Mouse (Mus musculus) myocyte (in vitro differentiated cells): ENCODE results near the gene Adam12.

Source experiments
- CEBPB ChIP-seq: IDR thresholded peaks from 2 replicates; pipeline ENCODE4 v1.6.1; 2011; ENCODE audit warnings: mild to moderate bottlenecking, moderate library complexity; ENCODE audit not compliant: poor library complexity, insufficient read depth, severe bottlenecking
- E2F4 ChIP-seq: IDR thresholded peaks from one replicate; pipeline ENCODE4 v1.6.1; 2011; ENCODE audit warnings: mild to moderate bottlenecking, control low read depth, moderate library complexity; ENCODE audit not compliant: insufficient read depth
- MAX ChIP-seq: IDR thresholded peaks from one replicate; pipeline ENCODE4 v1.6.1; 2011; ENCODE audit warnings: low read depth, mild to moderate bottlenecking, control low read depth
- MYOD1 ChIP-seq, 3 experiments: IDR thresholded peaks; one replicate each; pipeline ENCODE4 v1.6.1; 2011; ENCODE audit warnings: control low read depth in 2 of 3, low read depth in 2 of 3, mild to moderate bottlenecking in 2 of 3, moderate library complexity in 1 of 3; ENCODE audit not compliant: insufficient read length in 2 of 3, control insufficient read depth in 1 of 3
- MYOG ChIP-seq, 3 experiments: IDR thresholded peaks; one replicate each; pipeline ENCODE4 v1.6.1; 2011; ENCODE audit warnings: control low read depth in 2 of 3, low read depth in 2 of 3, mild to moderate bottlenecking in 2 of 3; ENCODE audit not compliant: insufficient read length in 2 of 3, control insufficient read depth in 1 of 3, insufficient read depth in 1 of 3
- POLR2A ChIP-seq: IDR thresholded peaks from one replicate; pipeline ENCODE4 v1.6.1; 2011; ENCODE audit warnings: low read depth, mild to moderate bottlenecking, control low read depth, moderate library complexity; ENCODE audit not compliant: insufficient read length
- POLR2AphosphoS2 ChIP-seq: IDR thresholded peaks from one replicate; pipeline ENCODE4 v1.6.1; 2011; ENCODE audit warnings: low read depth, control low read depth; ENCODE audit not compliant: insufficient read length
- REST ChIP-seq: IDR thresholded peaks from one replicate; pipeline ENCODE4 v1.6.1; 2011; ENCODE audit warnings: mild to moderate bottlenecking, control low read depth, moderate library complexity; ENCODE audit not compliant: insufficient read depth, insufficient read length
- SRF ChIP-seq: IDR thresholded peaks from one replicate; pipeline ENCODE4 v1.6.1; 2011; ENCODE audit warnings: low read depth; ENCODE audit not compliant: control insufficient read depth, insufficient read length
- TCF12 ChIP-seq: IDR thresholded peaks from one replicate; pipeline ENCODE4 v1.6.1; 2011; ENCODE audit warnings: mild to moderate bottlenecking, control low read depth; ENCODE audit not compliant: poor library complexity, insufficient read depth, severe bottlenecking
- TCF3 ChIP-seq: IDR thresholded peaks from one replicate; pipeline ENCODE4 v1.6.1; 2011; ENCODE audit warnings: low read depth, control low read depth; ENCODE audit not compliant: insufficient read length
- USF1 ChIP-seq: IDR thresholded peaks from one replicate; pipeline ENCODE4 v1.6.1; 2011; ENCODE audit warnings: low read depth, mild to moderate bottlenecking, control low read depth, moderate library complexity

GRCm38 (mm10) chr7:133986201-133986600 is 245.7 kb downstream of the Adam12 start:
- TF ChIP-seq CEBPB: no peak
- no peak for TF ChIP-seq USF1
- no peak for TF ChIP-seq POLR2A
- no peak for TF ChIP-seq TCF12
- no peak for TF ChIP-seq SRF
- no peak for TF ChIP-seq MYOD1 (IDR thresholded peaks at IDR 0.05; ENCODE audit: control insufficient read depth in 1 of 3, insufficient read length in 2 of 3, low read depth in 2 of 3)
- no peak for TF ChIP-seq POLR2AphosphoS2
- TF ChIP-seq TCF3: no peak
- no peak for TF ChIP-seq MAX
- no peak for TF ChIP-seq E2F4
- TF ChIP-seq MYOG (IDR thresholded peaks at IDR 0.05; ENCODE audit: control insufficient read depth in 1 of 3, insufficient read depth in 1 of 3, insufficient read length in 2 of 3, low read depth in 2 of 3): no peak
- TF ChIP-seq REST: no peak
